Mouse (Mus musculus) cortical plate, adult 2 months (tissue): ENCODE results near the gene Ccdc113. TPM values are rescaled to one million over a fixed set of nuclear protein-coding genes. Genes with fewer than 3 reads are reported as not detected.

Experiments
- H3K27ac ChIP-seq: fragments of 200-500 bp; 2 replicates; pipeline ENCODE4 v1.5.1; 2012; ENCODE audit warnings: low read length, control low read depth, inconsistent platforms; ENCODE audit not compliant: insufficient read depth
- H3K4me1 ChIP-seq: fragments of 200-500 bp; 2 replicates; pipeline ENCODE4 v1.6.1; 2011; ENCODE audit warnings: low read length; ENCODE audit not compliant: control insufficient read depth, insufficient read depth
- H3K4me3 ChIP-seq: fragments of 200-500 bp; 2 replicates; pipeline ENCODE4 v1.5.1; 2011; ENCODE audit warnings: mild to moderate bottlenecking, low read length, control low read depth; ENCODE audit not compliant: insufficient read depth
- CTCF ChIP-seq: fragments of 200-500 bp; IDR thresholded peaks from 2 replicates; pipeline ENCODE4 v1.5.1; 2011; ENCODE audit warnings: mild to moderate bottlenecking, control low read depth, low read length; ENCODE audit not compliant: insufficient read depth; ENCODE audit errors: extremely low read depth
- POLR2A ChIP-seq: fragments of 200-500 bp; IDR thresholded peaks from 2 replicates; pipeline ENCODE4 v1.6.1; 2011; ENCODE audit warnings: mild to moderate bottlenecking, low read length, control low read depth; ENCODE audit not compliant: insufficient read depth; ENCODE audit errors: extremely low read depth
- polyA plus RNA-seq: library from polyadenylated mRNA; depleted of rRNA; stranded (reverse); fragments of >200 nt; gene quantifications from 2 replicates; pipeline ENCODE4 v1.2.3, GENCODE M21; 2012

Gene Ccdc113
- polyA plus RNA-seq, 1 experiment, result 3.6 TPM

DNA sequence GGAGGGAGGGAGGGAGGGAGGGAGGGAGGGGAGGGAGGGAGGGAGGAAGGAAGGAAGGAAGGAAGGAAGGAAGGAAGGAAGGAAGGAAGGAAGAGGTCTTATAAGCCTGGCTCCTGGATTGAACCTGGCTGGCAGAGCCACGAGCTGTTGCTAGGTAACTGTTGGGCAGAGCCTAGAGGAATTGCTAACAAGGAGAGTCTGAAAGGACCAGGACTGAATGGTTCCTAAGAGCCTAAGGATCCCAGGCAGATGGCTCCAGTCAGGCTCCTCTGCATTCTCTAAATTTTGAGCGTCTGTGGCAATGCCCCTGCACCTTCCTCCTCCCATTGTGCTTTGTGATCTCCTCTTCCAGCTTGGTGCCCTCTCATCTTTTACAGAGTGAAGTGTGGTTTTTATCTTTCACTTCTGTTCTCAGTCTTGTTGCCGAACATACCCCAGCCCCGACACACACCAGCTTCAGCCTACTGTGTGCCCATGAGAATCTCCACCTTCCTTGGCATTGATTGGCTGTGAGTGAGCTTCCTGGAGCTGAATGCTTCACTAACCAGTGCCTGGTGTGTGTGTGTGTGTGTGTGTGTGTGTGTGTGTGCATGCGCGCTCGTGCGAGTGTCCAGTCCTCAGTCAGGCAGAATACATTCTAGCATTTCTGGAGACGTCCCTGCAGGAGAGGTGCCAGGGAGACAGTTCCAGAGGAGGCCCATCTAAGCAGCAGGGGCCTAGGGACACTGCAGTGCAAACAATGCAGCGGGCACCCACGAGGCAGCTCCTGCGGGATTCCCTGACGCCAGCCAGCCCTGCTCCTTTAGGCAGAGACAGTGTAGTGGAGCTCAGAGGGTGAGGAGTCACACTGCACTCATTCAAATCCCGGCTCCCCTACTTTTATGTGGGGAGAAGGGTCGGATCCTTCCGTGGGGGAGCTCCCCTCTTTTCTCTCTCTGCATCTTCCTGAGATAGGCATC is 16.3 kb downstream of the Ccdc113 start:
- no peak overlapping the region for H3K27ac ChIP-seq
- TF ChIP-seq POLR2A (no peak), CTCF (no peak)
- H3K4me3 ChIP-seq, result no peak overlapping the region
- no peaks in the 10 kb centered on the region for H3K4me1 ChIP-seq

DNA sequence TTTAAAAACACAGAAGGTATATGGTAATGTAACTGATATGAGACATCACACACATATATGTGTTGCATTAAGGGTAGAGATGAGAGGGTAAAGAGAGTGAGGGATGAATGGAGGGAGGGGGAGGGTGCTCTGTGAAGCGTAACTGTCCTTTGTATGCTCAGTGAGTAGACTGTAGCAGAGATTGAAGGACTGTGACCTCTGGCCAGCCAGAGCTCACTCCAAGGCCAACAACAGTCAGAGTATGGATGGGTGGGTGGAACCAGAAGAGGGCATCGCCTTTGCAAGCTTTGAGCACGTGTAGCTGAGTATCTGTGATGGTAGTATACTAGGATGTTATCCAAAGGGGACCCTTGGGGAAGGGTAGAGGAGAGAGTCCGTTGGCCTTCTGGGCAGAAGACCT is 17.7 kb downstream of the Ccdc113 start:
- H3K27ac ChIP-seq, result no peak overlapping the region
- H3K4me3 ChIP-seq, result no peak overlapping the region
- no peaks in the 10 kb centered on the region for H3K4me1 ChIP-seq
- no peak for TF ChIP-seq CTCF
- TF ChIP-seq POLR2A, result no peak

DNA sequence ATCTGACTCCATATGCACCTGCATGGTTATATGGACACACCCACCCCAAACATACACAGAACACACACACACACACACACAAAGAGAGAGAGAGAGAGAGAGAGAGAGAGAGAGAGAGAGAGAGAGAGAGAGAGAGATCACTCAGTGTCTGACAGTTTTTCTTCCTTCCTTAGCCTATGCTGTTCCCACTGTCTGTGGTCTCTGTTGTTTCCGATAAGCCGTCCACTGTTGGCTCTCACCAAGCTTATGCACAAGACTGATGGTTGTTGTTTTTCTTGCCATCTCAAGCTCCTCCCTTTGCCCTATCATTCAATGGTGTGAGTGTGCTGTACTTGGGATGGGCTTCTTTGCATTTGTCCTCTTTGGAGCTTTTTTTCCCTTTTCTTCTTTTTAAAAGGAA is 22.1 kb downstream of the Ccdc113 start:
- no peak for TF ChIP-seq CTCF
- no peak for TF ChIP-seq POLR2A
- H3K4me3 ChIP-seq, result no peak overlapping the region

DNA sequence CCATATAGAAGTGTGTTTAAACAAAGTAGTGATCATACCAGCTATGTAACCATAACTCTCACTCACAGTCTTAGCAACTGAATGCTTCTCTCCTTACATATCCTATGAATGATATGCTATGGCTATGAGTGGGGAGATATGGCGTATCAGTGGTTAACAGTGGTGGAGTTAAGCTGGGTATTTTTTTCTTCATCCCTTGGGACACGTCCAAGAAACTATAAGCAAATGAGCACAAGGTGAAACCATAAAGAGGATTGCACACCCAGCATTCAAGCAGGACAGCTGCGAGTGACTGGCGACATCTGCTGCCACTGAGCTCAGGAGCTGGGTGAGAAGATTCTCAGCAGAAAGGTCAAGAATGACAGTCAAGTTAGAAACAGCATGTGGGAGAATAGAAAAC is 32.3 kb downstream of the Ccdc113 start:
- TF ChIP-seq CTCF, result no peak
- no peak overlapping the region for H3K4me3 ChIP-seq
- no peak overlapping the region for H3K27ac ChIP-seq
- no peaks in the 10 kb centered on the region for H3K4me1 ChIP-seq

More for the DNA sequence above, 22.1 kb downstream of the Ccdc113 start:
- no peak overlapping the region for H3K27ac ChIP-seq
- no peaks in the 10 kb centered on the region for H3K4me1 ChIP-seq

DNA sequence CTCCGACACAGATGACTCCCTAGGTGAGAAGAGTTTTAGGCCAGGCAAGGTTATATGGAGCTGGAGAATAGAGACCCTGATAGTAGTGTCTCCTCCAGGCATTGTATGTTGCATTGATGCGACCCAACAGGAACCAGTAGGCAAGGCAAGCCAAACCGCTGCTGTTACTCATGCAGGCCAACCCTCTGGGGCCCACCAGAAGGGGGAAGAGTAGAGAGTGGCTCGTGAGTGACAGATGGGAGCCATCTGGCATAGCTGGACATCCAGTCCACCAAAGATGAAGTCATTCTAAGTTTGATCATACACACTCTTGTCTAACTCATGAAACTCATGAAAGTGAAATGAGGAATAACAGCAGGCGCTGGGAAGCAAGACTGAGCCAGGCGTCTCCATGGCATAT is 32.9 kb downstream of the Ccdc113 start:
- no peak overlapping the region for H3K4me3 ChIP-seq
- H3K4me1 ChIP-seq, result no peaks in the 10 kb centered on the region
- H3K27ac ChIP-seq, result no peak overlapping the region
- TF ChIP-seq POLR2A (no peak), CTCF (no peak)

DNA sequence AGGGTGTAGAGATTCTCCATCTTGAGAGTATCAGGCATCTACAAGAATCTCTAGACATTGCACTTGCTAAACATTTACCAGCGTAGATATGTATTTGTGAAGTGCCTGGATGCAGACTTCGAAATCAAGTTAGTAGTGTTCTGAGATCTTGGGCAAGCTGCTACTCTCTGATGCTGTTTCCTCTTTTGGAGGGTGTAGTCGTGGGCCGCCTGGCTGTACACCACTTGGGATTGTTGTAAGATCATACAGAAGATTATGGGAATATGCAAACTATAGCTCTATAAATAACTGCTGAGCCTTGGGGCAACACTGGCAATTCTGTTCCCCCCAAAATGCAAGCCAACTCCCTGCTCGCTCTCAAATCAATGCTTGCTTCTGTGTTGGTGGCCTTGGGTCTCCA is 39.3 kb downstream of the Ccdc113 start:
- TF ChIP-seq CTCF (no peak), POLR2A (no peak)
- Histone ChIP-seq H3K4me1 (no peaks in the 10 kb centered on the region), H3K4me3 (no peak overlapping the region), H3K27ac (no peak overlapping the region)

DNA sequence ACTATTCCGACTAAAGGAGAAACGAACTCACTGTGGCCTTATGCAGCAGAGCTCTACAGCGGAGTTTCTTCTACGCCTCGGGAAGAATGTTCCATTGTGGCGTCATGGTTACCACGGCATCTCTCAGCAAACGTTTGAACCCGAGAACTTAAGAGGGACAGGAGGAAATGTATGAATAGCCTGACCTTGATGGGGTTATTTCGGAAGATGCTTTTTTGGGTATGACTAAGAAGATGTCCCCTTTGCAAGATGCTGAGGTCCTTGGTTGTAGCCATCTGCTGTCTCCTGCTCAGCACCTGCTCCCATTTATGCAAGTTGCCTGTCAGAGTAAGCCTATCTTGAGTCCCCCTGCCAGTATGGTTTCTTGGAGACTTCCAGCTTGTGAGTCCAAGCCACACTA is 42.4 kb downstream of the Ccdc113 start, which contains the start of gene Prss54:
Gene Prss54, minus strand, starts transcription at position 101 of the 400 bp plus-strand sequence.
- Histone ChIP-seq H3K4me1 (no peaks in the 10 kb centered on the region), H3K4me3 (no peak within 1 kb of the TSS), H3K27ac (no peak within 1 kb of the TSS)
- TF ChIP-seq POLR2A, result no peak
- TF ChIP-seq CTCF, result no peak

DNA sequence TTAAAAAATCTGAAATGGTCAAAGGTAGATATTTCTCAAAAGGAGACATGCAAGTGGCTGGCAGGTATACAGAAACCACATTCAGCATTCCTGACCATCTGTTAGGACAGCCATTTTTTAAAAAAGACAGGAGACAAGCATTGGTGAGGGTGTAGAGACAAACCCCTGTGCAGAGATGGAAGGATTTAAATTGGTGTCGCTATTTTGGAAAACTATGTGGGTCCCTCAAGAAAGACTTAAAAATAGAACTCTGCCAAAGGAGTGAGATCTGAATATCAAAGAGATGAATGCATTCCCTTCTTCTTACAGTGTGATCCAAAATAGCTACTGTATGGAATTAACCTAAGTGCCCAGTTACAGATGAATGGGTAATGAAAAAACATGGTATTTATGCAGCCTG is 53.5 kb downstream of the Ccdc113 start:
- Histone ChIP-seq H3K27ac (peak overlapping the region; percentile 74; the same call in 1 of the 2 replicates), H3K4me3 (no peak overlapping the region), H3K4me1 (peaks cover 13% of the 10 kb centered on the region)
- TF ChIP-seq CTCF, result no peak
- TF ChIP-seq POLR2A, result no peak

DNA sequence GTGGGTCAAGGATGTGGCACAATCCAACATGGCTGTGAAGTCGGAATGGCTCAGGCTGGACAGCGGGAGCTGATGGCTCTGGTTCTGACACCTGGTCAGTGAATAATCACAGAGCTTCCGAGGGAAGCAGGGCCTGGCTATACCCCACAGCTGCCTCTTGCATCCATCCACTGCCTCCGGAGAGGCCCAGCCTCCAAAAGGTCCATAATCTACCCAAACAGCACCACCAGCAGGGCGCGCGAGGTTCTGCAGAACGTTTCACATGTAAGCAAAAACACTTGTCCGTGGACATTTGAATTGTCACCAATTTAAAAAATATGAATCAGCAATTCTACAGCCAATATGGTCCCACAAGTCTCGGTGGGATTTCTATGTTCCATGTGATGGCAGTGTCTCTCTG is 55.4 kb downstream of the Ccdc113 start:
- H3K27ac ChIP-seq, result 0 out of 2 replicates have a peak overlapping the region, but pooled peaks have one; percentile 6
- no peak for TF ChIP-seq CTCF
- no peak for TF ChIP-seq POLR2A
- H3K4me3 ChIP-seq, result no peak overlapping the region
- H3K4me1 ChIP-seq, result peaks cover 13% of the 10 kb centered on the region

DNA sequence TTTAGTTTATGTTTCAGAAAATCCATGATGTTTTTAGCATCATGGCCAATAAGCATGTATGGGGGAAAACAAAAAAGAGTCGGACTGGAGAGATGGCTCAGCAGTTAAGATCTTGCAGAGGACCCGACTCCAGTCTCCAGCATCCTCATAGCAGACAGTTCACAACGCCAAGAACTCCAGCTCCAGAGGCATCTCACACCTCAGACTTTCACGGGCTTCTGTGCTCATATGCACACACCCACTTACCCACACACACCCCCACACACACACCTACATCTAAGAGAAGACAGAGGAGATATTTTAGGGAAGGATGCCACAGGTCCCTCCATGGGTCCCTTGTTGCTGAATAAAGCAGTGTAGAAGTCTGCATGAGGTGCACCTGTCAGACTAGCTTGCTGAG is 56.7 kb downstream of the Ccdc113 start:
- TF ChIP-seq CTCF, result no peak
- no peak for TF ChIP-seq POLR2A
- H3K27ac ChIP-seq, result no peak overlapping the region
- no peak overlapping the region for H3K4me3 ChIP-seq
- peaks cover 13% of the 10 kb centered on the region for H3K4me1 ChIP-seq
